Mouse (Mus musculus): ENCODE measurements around the gene 4930503B20Rik.

GRCm38 (mm10) chr3:146621966-146622365 lies 29.2 kb downstream of the 4930503B20Rik start:
- TF ChIP-seq GATA1 (IDR thresholded peaks at IDR 0.05; ENCODE audit: low read length), result no peak
- no peak for TF ChIP-seq TAL1 (IDR thresholded peaks at IDR 0.05; ENCODE audit: low read length)
